Mouse (Mus musculus) right cerebral cortex, postnatal 10 days (tissue): ENCODE results near the gene Rnf111.

ENCODE experiments used
- DNase-seq, 2 experiments: peaks; one replicate each; pipeline ENCODE4 v3.0.0; 2021; ENCODE audit warnings: low spot score in 2 of 2

Gene Rnf111

GRCm38 (mm10) chr9:70396083-70396482 is 107.4 kb downstream of the Rnf111 start:
- DNase-seq = no peak

- no peak for DNase-seq
Observed at GRCm38 (mm10) chr9:70395617-70396016, 107.9 kb downstream of the Rnf111 start.

GRCm38 (mm10) chr9:70392563-70392907 is 111.0 kb downstream of the Rnf111 start:
- peak; percentile 61 to 65 for DNase-seq

GRCm38 (mm10) chr9:70391660-70392562 is 111.6 kb downstream of the Rnf111 start:
- no peak for DNase-seq

GRCm38 (mm10) chr9:70391042-70391441 is 112.5 kb downstream of the Rnf111 start:
- DNase-seq = no peak

- DNase-seq = no peak
Observed at GRCm38 (mm10) chr9:70389548-70389947, 114.0 kb downstream of the Rnf111 start.

- peak in 1 of 2 experiments; percentile 55 for DNase-seq
Observed at GRCm38 (mm10) chr9:70387410-70388119, 116.0 kb downstream of the Rnf111 start.

- no peak for DNase-seq
Observed at GRCm38 (mm10) chr9:70384958-70385728, 118.4 kb downstream of the Rnf111 start.

- no peak for DNase-seq
Observed at GRCm38 (mm10) chr9:70384494-70384893, 119.0 kb downstream of the Rnf111 start.

- DNase-seq = no peak
Observed at GRCm38 (mm10) chr9:70383750-70384149, 119.8 kb downstream of the Rnf111 start.

GRCm38 (mm10) chr9:70382091-70382490 is 121.4 kb downstream of the Rnf111 start:
- no peak for DNase-seq

- DNase-seq = no peak
Observed at GRCm38 (mm10) chr9:70379502-70380467, 123.7 kb downstream of the Rnf111 start.
